Mouse (Mus musculus) brain, embryonic 18.5 days (tissue): Measurements from ENCODE around the gene Stmn1.

Experiments used
- DNase-seq: peaks from one replicate; pipeline ENCODE4 v3.0.0-alpha.2; 2012; ENCODE audit warnings: low read depth, low spot score

Gene Stmn1

GRCm38 (mm10) chr4:134514309-134514930 lies 46.3 kb downstream of the Stmn1 start:
- DNase-seq, result no peak

GRCm38 (mm10) chr4:134515614-134516013 lies 47.5 kb downstream of the Stmn1 start:
- no peak for DNase-seq

- DNase-seq, result no peak
These were observed 48.9 kb downstream of the Stmn1 start for GRCm38 (mm10) chr4:134516981-134517380.

- no peak for DNase-seq
These were observed 49.6 kb downstream of the Stmn1 start for GRCm38 (mm10) chr4:134517719-134518118.

GRCm38 (mm10) chr4:134518541-134518940 lies 50.4 kb downstream of the Stmn1 start:
- no peak for DNase-seq

GRCm38 (mm10) chr4:134519281-134519680 lies 51.2 kb downstream of the Stmn1 start:
- no peak for DNase-seq
